Mouse (Mus musculus): ENCODE measurements around the gene Tomm20l. TPM values are rescaled to one million over a fixed set of nuclear protein-coding genes. Genes with fewer than 3 reads are reported as not detected.
A peak's percentile ranks its signal among the peaks of the same experiment; 100 is the strongest.

Gene Tomm20l
- total and polyA plus RNA-seq, 3 experiments: 0.29 TPM; not detected in 2

DNA sequence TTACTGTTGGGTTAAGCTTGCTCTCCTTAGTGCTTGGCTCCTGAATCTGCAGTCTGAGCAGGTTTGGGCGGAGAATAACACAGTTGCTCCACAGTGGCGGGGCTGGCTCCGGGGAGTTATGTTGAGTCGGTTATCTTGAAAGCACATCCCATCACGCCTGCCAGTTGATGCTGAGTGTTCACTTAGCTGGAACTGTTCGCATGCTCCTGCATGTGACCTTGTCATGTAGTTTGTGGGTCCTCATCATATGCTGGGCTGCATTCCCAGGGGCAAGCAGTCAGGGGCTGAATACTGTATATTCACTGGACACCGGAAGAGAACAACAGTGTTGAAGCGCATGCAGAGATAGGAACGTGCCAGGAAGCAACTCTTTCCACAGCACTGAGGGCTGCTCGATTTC lies 1.8 kb downstream of the Tomm20l start:
- TF ChIP-seq ZMIZ1 (IDR thresholded peaks at IDR 0.05; ENCODE audit: low read depth, low read length) (0 out of 2 replicates have a peak, but pooled peaks have one; percentile 10), KAT2A (conservative IDR thresholded peaks at IDR 0.05; ENCODE audit: low read depth, low read length) (no peak), SIN3A (IDR thresholded peaks at IDR 0.05; ENCODE audit: low read length) (0 out of 2 replicates have a peak, but pooled peaks have one; percentile 22), HCFC1 (IDR thresholded peaks at IDR 0.05; ENCODE audit: low read depth, low read length) (peak; percentile 17; the same call in 1 of the 2 replicates), MYC (IDR thresholded peaks at IDR 0.05; ENCODE audit: low read depth, low read length) (peak; percentile 65; the same call in 1 of the 2 replicates), MAX (IDR thresholded peaks at IDR 0.05; ENCODE audit: low read length) (peak; percentile 41; the same call in 1 of the 2 replicates), GATA1 (IDR thresholded peaks at IDR 0.05; ENCODE audit: low read depth, low read length) (peak; percentile 62), TAL1 (IDR thresholded peaks at IDR 0.05; ENCODE audit: low read length) (peak; percentile 42; the same call in 1 of the 2 replicates), NRF1 (IDR thresholded peaks at IDR 0.05; ENCODE audit: insufficient read depth, low read depth, low read length, poor library complexity, severe bottlenecking) (0 out of 2 replicates have a peak, but pooled peaks have one; percentile 15), ZC3H11A (IDR thresholded peaks at IDR 0.05; ENCODE audit: low read depth, low read length) (no peak), SMC3 (IDR thresholded peaks at IDR 0.05; ENCODE audit: low read depth, low read length) (no peak), MXI1 (IDR thresholded peaks at IDR 0.05; ENCODE audit: low read depth, low read length) (peak; percentile 77), MYB (IDR thresholded peaks at IDR 0.05; ENCODE audit: low read depth, low read length) (peak; percentile 52), USF1 (IDR thresholded peaks at IDR 0.05; ENCODE audit: low read depth, low read length) (peak; percentile 61), E2F4 (IDR thresholded peaks at IDR 0.05; ENCODE audit: borderline replicate concordance, low read depth, low read length) (no peak), POLR2A (IDR thresholded peaks at IDR 0.05; ENCODE audit: control insufficient read depth in 1 of 2, insufficient read depth in 1 of 2, low read depth in 1 of 2, low read length in 2 of 2, poor library complexity in 1 of 2) (peak in 1 of 2 experiments; percentile 57; a peak in 2 of 4 replicates), TBP (IDR thresholded peaks at IDR 0.05; ENCODE audit: low read depth, low read length) (peak; percentile 76), EP300 (IDR thresholded peaks at IDR 0.05; ENCODE audit: low read depth in 1 of 2, low read length in 2 of 2) (peak; percentile 6 to 60; a peak in 3 of 4 replicates), NELFE (IDR thresholded peaks at IDR 0.05; ENCODE audit: low read depth, low read length) (peak; percentile 58), TCF12 (IDR thresholded peaks at IDR 0.05; ENCODE audit: low read depth, low read length) (peak; percentile 24; the same call in 1 of the 2 replicates)
- peak; percentile 87 for DNase-seq (ENCODE audit: low read depth, low spot score)
- Histone ChIP-seq H3K9me3 (replicated peaks; ENCODE audit: insufficient read depth, low read length) (no peaks in the 10 kb centered on the region), H3K4me1 (ENCODE audit: control insufficient read depth in 1 of 2, insufficient read depth in 2 of 2, low read length in 2 of 2) (peaks cover 7 to 15% of the 10 kb centered on the region in 2 experiments), H3K9ac (ENCODE audit: control insufficient read depth, low read depth, low read length, poor library complexity, severe bottlenecking) (peak overlapping the region; percentile 60), H3K27me3 (ENCODE audit: control insufficient read depth in 1 of 2, insufficient read depth in 2 of 2, low read length in 2 of 2) (no peaks in the 10 kb centered on the region), H3K27ac (ENCODE audit: control insufficient read depth, low read depth, low read length) (peak overlapping the region; percentile 79), H3K79me2 (ENCODE audit: control insufficient read depth, insufficient read depth, low read length, poor library complexity) (no peaks in the 10 kb centered on the region), H3K36me3 (ENCODE audit: control insufficient read depth in 1 of 2, insufficient read depth in 2 of 2, low read length in 2 of 2) (peaks cover 0 to 6% of the 10 kb centered on the region in 2 experiments; a peak in 2 of 4 replicates), H3K4me3 (ENCODE audit: control insufficient read depth in 1 of 2, insufficient read depth in 1 of 2, low read depth in 2 of 2, low read length in 2 of 2) (peak overlapping the region; percentile 50 to 57)

Measured in MEL (cell line).